Mouse (Mus musculus) intestine, embryonic 15.5 days (tissue): Measurements from ENCODE around the gene Tent5c. TPM values are rescaled to one million over a fixed set of nuclear protein-coding genes. Genes with fewer than 3 reads are reported as not detected.

ENCODE experiments used
- ATAC-seq: fragments of 200-750 bp; cut with Nextera tagmentation; 2 replicates; pipeline ENCODE4 v1.8.0; 2017; ENCODE audit warnings: moderate TSS enrichment, moderate library complexity
- H3K27ac ChIP-seq: fragments of 300-500 bp; sonication (generic); 2 replicates; pipeline ENCODE4 v1.5.1; 2015; ENCODE audit warnings: mild to moderate bottlenecking, inconsistent platforms
- H3K27me3 ChIP-seq: fragments of 300-500 bp; sonication (generic); replicated peaks from 2 replicates; pipeline ENCODE4 v1.6.1; 2015; ENCODE audit warnings: inconsistent platforms
- H3K36me3 ChIP-seq: fragments of 300-500 bp; sonication (generic); 2 replicates; pipeline ENCODE4 v1.6.1; 2015; ENCODE audit warnings: inconsistent platforms
- H3K4me1 ChIP-seq: fragments of 300-500 bp; sonication (generic); replicated peaks from 2 replicates; pipeline ENCODE4 v1.6.1; 2015; ENCODE audit warnings: inconsistent platforms
- H3K4me2 ChIP-seq: fragments of 300-500 bp; sonication (generic); replicated peaks from 2 replicates; pipeline ENCODE4 v1.6.1; 2015; ENCODE audit warnings: mild to moderate bottlenecking, inconsistent platforms
- H3K4me3 ChIP-seq: fragments of 300-500 bp; sonication (generic); replicated peaks from 2 replicates; pipeline ENCODE4 v1.5.1; 2015; ENCODE audit warnings: inconsistent platforms
- H3K9ac ChIP-seq: fragments of 300-500 bp; sonication (generic); 2 replicates; pipeline ENCODE4 v1.6.1; 2015; ENCODE audit warnings: inconsistent platforms
- H3K9me3 ChIP-seq: fragments of 300-500 bp; sonication (generic); 2 replicates; pipeline ENCODE4 v1.6.1; 2016; ENCODE audit warnings: inconsistent platforms
- WGBS: fragments of 180-500 bp; shearing (Covaris S2); methylation state at CpG from one replicate; pipeline ENCODE4 v1.1.7; 2015; 5-methylcytosine and 5-hydroxymethylcytosine counted together
- polyA plus RNA-seq: library from polyadenylated mRNA; unstranded; fragments of >200 nt; fragmentation: Nextera tagmentation; extraction: Ambion mirVana; gene quantifications from 2 replicates; pipeline ENCODE4 v1.2.1, GENCODE M21; 2015

Gene Tent5c
- polyA plus RNA-seq, 1 experiment from 2014 or later: 11.1 TPM

DNA sequence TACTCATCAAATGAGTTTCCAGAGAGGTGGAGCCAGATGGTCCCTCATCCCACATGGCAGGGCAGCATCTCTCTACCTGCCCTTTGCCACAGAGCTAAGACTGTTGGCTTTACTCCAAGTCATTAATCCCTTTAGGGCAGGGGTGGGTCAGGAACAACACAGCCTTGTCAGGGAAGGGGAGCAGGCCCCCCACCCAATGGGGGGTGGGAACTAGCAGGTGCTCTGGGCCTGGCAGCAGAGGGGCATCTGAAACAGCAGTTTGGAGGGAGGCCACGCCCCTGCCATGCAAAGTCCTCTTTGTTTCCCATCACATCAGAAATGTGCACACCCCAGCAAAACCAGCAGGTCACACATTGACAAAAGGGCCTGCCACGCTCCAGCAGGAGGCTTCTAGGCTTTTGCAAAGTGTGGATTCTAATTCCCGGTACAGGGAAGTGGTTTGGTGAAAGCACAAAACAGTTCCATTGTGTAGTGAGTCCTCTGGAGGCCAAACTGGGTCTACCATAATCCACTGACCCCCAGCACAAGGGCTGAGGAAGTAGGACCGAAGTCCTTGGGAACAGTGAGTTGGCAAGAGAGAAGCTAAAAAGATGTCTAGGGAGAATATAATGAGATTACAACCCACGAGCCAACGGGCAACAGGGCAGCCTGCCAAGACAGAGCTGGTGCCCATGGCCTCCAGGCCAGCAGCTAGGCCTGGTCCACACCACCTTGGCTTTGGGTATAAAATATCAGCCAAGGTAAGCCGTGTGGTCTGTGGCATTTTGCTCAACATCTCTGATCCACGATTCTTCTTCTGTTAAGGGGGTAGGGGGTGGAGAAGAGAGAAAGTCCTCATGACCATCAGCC, 26.7 kb downstream of the Tent5c start:
- 68% methylated on average over 8 of the region's 8 CpGs for WGBS
- H3K27ac ChIP-seq: peak overlapping the region; percentile 27; the same call in 1 of the 2 replicates

GRCm38 (mm10) chr3:100460510-100460909, 28.6 kb downstream of the Tent5c start:
- no peak overlapping the region for H3K9ac ChIP-seq
- H3K27ac ChIP-seq: no peak overlapping the region
- no peak for ATAC-seq
- H3K4me3 ChIP-seq: no peak overlapping the region
- 76% methylated on average over 2 of the region's 2 CpGs for WGBS
- no peaks in the 10 kb centered on the region for H3K27me3 ChIP-seq
- peaks cover 12% of the 10 kb centered on the region; the same call in 1 of the 2 replicates for H3K4me1 ChIP-seq
- no peaks in the 10 kb centered on the region; the same call in 1 of the 2 replicates for H3K9me3 ChIP-seq
- no peaks in the 10 kb centered on the region for H3K36me3 ChIP-seq
- H3K4me2 ChIP-seq: no peak overlapping the region

More for the DNA sequence above, 26.7 kb downstream of the Tent5c start:
- no peaks in the 10 kb centered on the region; the same call in 1 of the 2 replicates for H3K9me3 ChIP-seq
- peaks cover 12% of the 10 kb centered on the region; the same call in 1 of the 2 replicates for H3K4me1 ChIP-seq
- H3K4me3 ChIP-seq: no peak overlapping the region
- no peaks in the 10 kb centered on the region for H3K27me3 ChIP-seq
- no peaks in the 10 kb centered on the region for H3K36me3 ChIP-seq
- no peak overlapping the region for H3K4me2 ChIP-seq
- peak; percentile 83 for ATAC-seq
- H3K9ac ChIP-seq: no peak overlapping the region

DNA sequence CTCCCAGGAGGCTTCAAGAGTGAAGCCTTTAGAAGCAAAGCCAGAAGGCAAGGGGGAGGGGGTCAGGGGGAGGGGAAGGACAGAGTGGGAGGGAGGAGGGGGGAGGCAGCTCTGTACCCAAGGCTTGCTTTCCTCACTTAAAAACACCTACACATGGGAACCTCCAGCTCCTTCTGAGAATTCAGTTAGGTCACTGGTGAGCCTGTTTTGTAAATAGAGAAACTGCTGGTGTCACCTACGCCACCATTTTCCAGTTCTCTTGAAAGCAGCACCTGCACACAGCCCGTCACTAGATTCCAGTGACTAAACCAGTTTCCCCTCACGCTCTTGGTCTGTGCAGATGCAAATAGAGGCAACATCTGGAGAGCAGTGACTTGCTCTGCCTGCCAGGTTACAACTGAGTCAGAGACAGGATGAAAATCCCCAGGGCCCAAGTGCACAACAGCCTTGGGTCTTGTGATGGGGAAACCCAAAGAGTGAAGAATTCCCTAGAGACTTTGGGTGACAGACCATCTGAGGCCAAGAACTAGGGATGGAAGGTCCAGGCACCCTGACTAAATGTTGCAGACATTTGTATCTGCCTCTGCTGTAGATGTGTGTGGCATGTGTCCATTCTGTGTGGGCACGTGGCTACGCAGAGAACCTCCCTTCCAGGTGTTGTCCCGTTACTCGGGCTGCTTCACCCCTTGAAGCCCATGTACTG, 45.2 kb downstream of the Tent5c start:
- Histone ChIP-seq H3K27me3 (no peaks in the 10 kb centered on the region), H3K4me3 (no peak overlapping the region), H3K36me3 (no peaks in the 10 kb centered on the region), H3K4me1 (0 out of 2 replicates have a peak, but pooled peaks cover 2% of the 10 kb centered on the region), H3K9me3 (no peaks in the 10 kb centered on the region), H3K9ac (no peak overlapping the region), H3K27ac (no peak overlapping the region), H3K4me2 (no peak overlapping the region)
- WGBS: 86% methylated on average over 7 of the region's 7 CpGs
- ATAC-seq: no peak

GRCm38 (mm10) chr3:100442499-100442898, 46.6 kb downstream of the Tent5c start:
- Histone ChIP-seq H3K36me3 (no peaks in the 10 kb centered on the region), H3K9me3 (no peaks in the 10 kb centered on the region), H3K27me3 (no peaks in the 10 kb centered on the region), H3K9ac (no peak overlapping the region), H3K27ac (no peak overlapping the region), H3K4me3 (no peak overlapping the region), H3K4me1 (0 out of 2 replicates have a peak, but pooled peaks cover 2% of the 10 kb centered on the region), H3K4me2 (no peak overlapping the region)
- 87% methylated on average over 6 of the region's 6 CpGs for WGBS
- ATAC-seq: no peak

DNA sequence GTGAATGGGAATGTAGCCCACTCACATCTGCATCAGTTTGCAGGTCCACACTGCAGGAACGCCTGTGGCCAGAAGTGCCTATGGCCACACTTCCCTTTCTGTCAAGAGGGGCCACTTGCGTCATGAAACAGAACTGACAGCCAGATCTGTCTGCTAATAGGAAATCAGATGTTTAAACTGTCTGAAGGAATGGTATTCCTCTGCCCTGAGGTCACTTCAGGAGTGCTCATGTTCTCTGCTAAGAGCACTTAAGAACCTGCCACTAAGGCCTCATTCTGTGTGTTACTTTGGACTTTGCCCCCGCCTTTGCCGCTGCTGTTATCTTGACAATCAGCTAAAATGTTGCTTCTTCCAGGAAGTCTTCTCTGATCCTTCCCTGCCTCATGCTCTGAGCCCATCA, 48.4 kb downstream of the Tent5c start:
- H3K9me3 ChIP-seq: no peaks in the 10 kb centered on the region
- WGBS: 46% methylated on average over 4 of the region's 4 CpGs

DNA sequence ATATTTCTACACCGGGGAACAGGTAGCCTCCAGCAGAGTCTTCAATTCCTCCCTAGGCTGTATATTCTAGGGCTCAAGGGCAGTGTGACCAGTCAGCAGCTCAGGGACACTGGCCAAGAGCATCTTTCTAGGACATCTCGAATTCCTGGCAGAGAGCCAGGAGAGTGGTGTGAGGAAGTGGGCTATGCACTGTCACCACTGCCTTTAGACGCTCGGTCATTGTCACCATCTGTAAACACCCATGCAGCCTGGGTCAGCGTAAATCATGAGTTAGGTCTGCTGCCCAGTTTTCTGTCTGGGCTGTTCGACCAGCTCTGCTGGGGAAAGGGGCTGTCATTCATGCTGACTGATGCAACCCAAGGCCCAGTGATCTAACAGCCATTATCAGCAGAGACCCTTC, 49.1 kb downstream of the Tent5c start:
- Histone ChIP-seq H3K36me3 (no peaks in the 10 kb centered on the region), H3K9me3 (no peaks in the 10 kb centered on the region), H3K9ac (no peak overlapping the region), H3K4me1 (0 out of 2 replicates have a peak, but pooled peaks cover 2% of the 10 kb centered on the region), H3K27me3 (no peaks in the 10 kb centered on the region), H3K27ac (no peak overlapping the region), H3K4me3 (no peak overlapping the region), H3K4me2 (no peak overlapping the region)
- 37% methylated on average over 6 of the region's 6 CpGs for WGBS
- ATAC-seq: peak; percentile 13; the same call in 1 of the 2 replicates

More for the DNA sequence above, 48.4 kb downstream of the Tent5c start:
- no peak overlapping the region for H3K27ac ChIP-seq
- no peaks in the 10 kb centered on the region for H3K27me3 ChIP-seq
- no peaks in the 10 kb centered on the region for H3K36me3 ChIP-seq
- ATAC-seq: 0 out of 2 replicates have a peak, but pooled peaks have one; percentile 41
- 0 out of 2 replicates have a peak, but pooled peaks cover 2% of the 10 kb centered on the region for H3K4me1 ChIP-seq
- no peak overlapping the region for H3K4me3 ChIP-seq
- H3K4me2 ChIP-seq: no peak overlapping the region
- H3K9ac ChIP-seq: no peak overlapping the region

DNA sequence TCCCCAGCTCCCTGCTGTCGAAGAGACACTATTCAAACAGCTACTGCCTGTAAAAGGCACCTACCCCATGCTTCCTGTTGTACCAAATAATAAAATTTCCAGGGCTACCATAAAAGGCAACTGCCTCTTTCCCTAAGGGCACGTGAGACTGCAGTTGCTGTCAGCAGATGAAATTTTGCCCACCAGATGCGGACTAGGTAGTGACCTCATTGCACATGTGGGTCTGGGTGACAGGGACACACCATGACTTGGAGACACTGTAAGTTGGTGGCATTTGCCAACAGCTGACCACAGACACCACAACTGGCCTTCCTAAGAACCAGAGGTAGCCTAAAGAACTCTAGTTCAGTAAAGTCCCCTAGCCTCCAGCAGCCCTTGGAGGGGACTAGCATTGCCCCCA, 50.0 kb downstream of the Tent5c start:
- Histone ChIP-seq H3K9me3 (no peaks in the 10 kb centered on the region), H3K4me2 (no peak overlapping the region), H3K9ac (no peak overlapping the region), H3K27me3 (no peaks in the 10 kb centered on the region), H3K36me3 (no peaks in the 10 kb centered on the region), H3K4me1 (0 out of 2 replicates have a peak, but pooled peaks cover 2% of the 10 kb centered on the region), H3K4me3 (no peak overlapping the region), H3K27ac (no peak overlapping the region)
- ATAC-seq: peak; percentile 12; the same call in 1 of the 2 replicates
- 49% methylated on average over 3 of the region's 3 CpGs for WGBS

- H3K9ac ChIP-seq: no peak overlapping the region
- H3K36me3 ChIP-seq: no peaks in the 10 kb centered on the region
- 71% methylated on average over 4 of the region's 4 CpGs for WGBS
- peak; percentile 86 for ATAC-seq
- no peak overlapping the region for H3K4me3 ChIP-seq
- no peaks in the 10 kb centered on the region for H3K27me3 ChIP-seq
- no peak overlapping the region for H3K4me2 ChIP-seq
- H3K27ac ChIP-seq: no peak overlapping the region
- no peaks in the 10 kb centered on the region for H3K9me3 ChIP-seq
- 0 out of 2 replicates have a peak, but pooled peaks cover 2% of the 10 kb centered on the region for H3K4me1 ChIP-seq
These were observed 50.6 kb downstream of the Tent5c start for GRCm38 (mm10) chr3:100438461-100439002.

DNA sequence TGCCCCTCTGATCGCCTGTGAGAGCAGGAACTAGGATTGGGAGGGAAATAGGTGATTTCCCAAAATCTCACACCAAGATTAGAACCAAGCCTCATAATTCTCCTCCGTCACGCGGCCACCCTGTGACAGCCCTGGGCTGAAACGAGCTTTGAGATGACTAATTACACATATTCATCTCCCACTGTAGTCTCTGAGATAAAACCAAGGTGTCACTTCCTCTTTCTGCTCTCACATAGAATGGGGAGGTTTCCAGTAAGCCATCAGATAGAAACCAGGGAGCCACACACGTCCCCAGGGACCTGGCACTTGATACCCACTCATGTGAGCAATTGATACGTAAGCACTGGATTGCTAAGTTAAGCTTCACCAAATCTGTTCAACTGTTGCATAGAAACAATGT, 52.4 kb downstream of the Tent5c start:
- H3K9me3 ChIP-seq: no peaks in the 10 kb centered on the region
- WGBS: 71% methylated on average over 7 of the region's 7 CpGs
- H3K9ac ChIP-seq: no peak overlapping the region
- no peaks in the 10 kb centered on the region for H3K36me3 ChIP-seq
- ATAC-seq: no peak
- no peaks in the 10 kb centered on the region for H3K27me3 ChIP-seq
- no peak overlapping the region for H3K27ac ChIP-seq
- no peak overlapping the region for H3K4me3 ChIP-seq
- H3K4me1 ChIP-seq: 0 out of 2 replicates have a peak, but pooled peaks cover 2% of the 10 kb centered on the region
- H3K4me2 ChIP-seq: no peak overlapping the region

- Histone ChIP-seq H3K4me1 (no peaks in the 10 kb centered on the region), H3K27ac (no peak overlapping the region), H3K27me3 (no peaks in the 10 kb centered on the region), H3K9me3 (no peaks in the 10 kb centered on the region), H3K36me3 (no peaks in the 10 kb centered on the region), H3K9ac (no peak overlapping the region), H3K4me2 (no peak overlapping the region), H3K4me3 (no peak overlapping the region)
- no peak for ATAC-seq
- 83% methylated on average over 4 of the region's 4 CpGs for WGBS
These were observed 57.4 kb downstream of the Tent5c start for GRCm38 (mm10) chr3:100431705-100432104.

DNA sequence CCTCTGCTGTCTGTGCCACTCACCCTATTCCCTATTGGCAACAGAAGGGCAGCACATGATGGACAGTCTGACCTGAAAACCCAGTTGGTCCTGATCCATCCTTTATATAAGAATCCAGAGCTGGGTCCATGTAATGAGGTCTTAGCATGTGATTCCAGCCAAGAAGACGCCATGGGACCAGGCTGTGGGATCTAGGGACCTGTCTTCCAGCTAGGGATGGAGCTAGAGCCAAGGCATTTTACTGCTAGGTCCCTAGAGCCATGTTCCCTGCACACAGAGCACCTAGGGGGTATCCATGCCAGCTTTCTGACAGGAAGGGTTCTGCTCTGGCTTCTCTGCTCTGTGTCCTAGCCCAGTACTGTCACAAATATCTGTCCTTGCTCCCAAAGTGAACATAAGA, 58.4 kb downstream of the Tent5c start:
- no peak overlapping the region for H3K9ac ChIP-seq
- H3K4me2 ChIP-seq: no peak overlapping the region
- 83% methylated on average over 1 of the region's 1 CpGs for WGBS
- no peak overlapping the region for H3K27ac ChIP-seq
- H3K4me1 ChIP-seq: no peaks in the 10 kb centered on the region
- no peak for ATAC-seq
- H3K36me3 ChIP-seq: no peaks in the 10 kb centered on the region
- H3K9me3 ChIP-seq: no peaks in the 10 kb centered on the region
- H3K27me3 ChIP-seq: no peaks in the 10 kb centered on the region
- no peak overlapping the region for H3K4me3 ChIP-seq

GRCm38 (mm10) chr3:100430101-100430500, 59.0 kb downstream of the Tent5c start:
- H3K27ac ChIP-seq: no peak overlapping the region
- no peak for ATAC-seq
- WGBS: 86% methylated on average over 5 of the region's 5 CpGs

More at GRCm38 (mm10) chr3:100430101-100430500, 59.0 kb downstream of the Tent5c start:
- no peaks in the 10 kb centered on the region for H3K36me3 ChIP-seq
- no peak overlapping the region for H3K4me3 ChIP-seq
- H3K4me2 ChIP-seq: no peak overlapping the region
- no peak overlapping the region for H3K9ac ChIP-seq
- no peaks in the 10 kb centered on the region for H3K9me3 ChIP-seq
- no peaks in the 10 kb centered on the region for H3K27me3 ChIP-seq
- H3K4me1 ChIP-seq: no peaks in the 10 kb centered on the region
